In genomic region chr1:191224302-191224980, GRCm38 (mm10) we compare ENCODE assay signal across 8 mouse cellular contexts. TPM values are rescaled to one million over a fixed set of nuclear protein-coding genes. Genes with fewer than 3 reads are reported as not detected.
DNase-seq lines count a peak whose midpoint lies in the region; ATAC-seq and TF ChIP-seq lines count a peak whose summit lies in the region.

No protein-coding gene starts in this region.

- H3K9ac ChIP-seq in heart, embryonic 11.5 days (ENCODE audit: low read depth, low read length): peak overlapping the region; percentile 90
- H3K9ac ChIP-seq in kidney, embryonic 16.5 days (replicated peaks; ENCODE audit: low read length): peak overlapping the region; percentile 87
- H3K9ac ChIP-seq in liver, adult 2 months (ENCODE audit: low read depth, low read length): peak overlapping the region; percentile 78

- WGBS in heart, embryonic 11.5 days (ENCODE audit: insufficient replicate concordance): under 1% methylated on average over 57 of the region's 57 CpGs
- WGBS in kidney, embryonic 16.5 days: under 1% methylated on average over 57 of the region's 57 CpGs
- under 1% methylated on average over 57 of the region's 57 CpGs for WGBS in liver, adult 2 months

- no peaks in the 10 kb centered on the region for H3K9me3 ChIP-seq in heart, embryonic 11.5 days (replicated peaks; ENCODE audit: control insufficient read depth, low read length)
- no peaks in the 10 kb centered on the region for H3K9me3 ChIP-seq in kidney, embryonic 16.5 days (ENCODE audit: low read length)

- peak overlapping the region; percentile 97 for H3K4me2 ChIP-seq in heart, embryonic 11.5 days
- H3K4me2 ChIP-seq in kidney, embryonic 16.5 days (replicated peaks; ENCODE audit: low read depth, low read length): peak overlapping the region; percentile 97
- H3K4me2 ChIP-seq in myocyte (ENCODE audit: low read depth): peak overlapping the region; percentile 87

- peaks cover 53% of the 10 kb centered on the region for H3K4me1 ChIP-seq in bone marrow macrophage, adult 2 months (ENCODE audit: control insufficient read depth, insufficient read depth, low read length)
- H3K4me1 ChIP-seq in embryonic fibroblast, embryonic 13.5 days (ENCODE audit: control insufficient read depth, insufficient read depth, low read length): peaks cover 2% of the 10 kb centered on the region; the same call in 1 of the 2 replicates
- peaks cover 10% of the 10 kb centered on the region; the same call in 1 of the 2 replicates for H3K4me1 ChIP-seq in heart, embryonic 11.5 days (ENCODE audit: control insufficient read depth, insufficient read depth, low read length)
- H3K4me1 ChIP-seq in kidney, embryonic 16.5 days (ENCODE audit: insufficient read depth, low read length): peaks cover 13% of the 10 kb centered on the region
- H3K4me1 ChIP-seq in liver, adult 2 months (ENCODE audit: control insufficient read depth, insufficient read depth, low read length): peaks cover 9% of the 10 kb centered on the region

- no peaks in the 10 kb centered on the region for H3K79me2 ChIP-seq in liver, adult 2 months (ENCODE audit: control insufficient read depth, insufficient read depth, low read length)
- H3K79me2 ChIP-seq in myocyte (ENCODE audit: control insufficient read depth, insufficient read depth): peaks cover 12% of the 10 kb centered on the region

- no peak for TF ChIP-seq CTCF in bone marrow macrophage, adult 2 months (IDR thresholded peaks at IDR 0.05; ENCODE audit: low read depth, low read length)
- TF ChIP-seq CTCF in embryonic fibroblast, embryonic 13.5 days (IDR thresholded peaks at IDR 0.05; ENCODE audit: borderline replicate concordance, insufficient read depth, low read length): no peak
- TF ChIP-seq CTCF in liver, adult 2 months (IDR thresholded peaks at IDR 0.05; ENCODE audit: low read depth, low read length): no peak

- peak overlapping the region; percentile 56 for H3ac ChIP-seq in myocyte (ENCODE audit: control insufficient read depth, insufficient read length)

- H3K36me3 ChIP-seq in heart, embryonic 11.5 days (ENCODE audit: control insufficient read depth, insufficient read depth, low read length): no peaks in the 10 kb centered on the region
- H3K36me3 ChIP-seq in kidney, embryonic 16.5 days (ENCODE audit: insufficient read depth, low read length): no peaks in the 10 kb centered on the region
- H3K36me3 ChIP-seq in liver, adult 2 months (ENCODE audit: control insufficient read depth, insufficient read depth, low read length): no peaks in the 10 kb centered on the region
- no peaks in the 10 kb centered on the region for H3K36me3 ChIP-seq in myocyte (ENCODE audit: control insufficient read depth, insufficient read depth)
- H3K36me3 ChIP-seq in splenic B cell, adult 2 months (ENCODE audit: control insufficient read depth, insufficient read depth, low read length, poor library complexity, severe bottlenecking): no peaks in the 10 kb centered on the region

- TF ChIP-seq POLR2A in bone marrow macrophage, adult 2 months (IDR thresholded peaks at IDR 0.05; ENCODE audit: borderline replicate concordance, low read depth, low read length): 0 out of 2 replicates have a peak, but pooled peaks have one; percentile 38
- peak; percentile 75; the same call in 1 of the 2 replicates for TF ChIP-seq POLR2A in embryonic fibroblast, embryonic 13.5 days (IDR thresholded peaks at IDR 0.05; ENCODE audit: low read depth, low read length)
- peak; percentile 44; the same call in 1 of the 2 replicates for TF ChIP-seq POLR2A in liver, adult 2 months (IDR thresholded peaks at IDR 0.05; ENCODE audit: extremely low read depth, insufficient read depth, low read length)
- TF ChIP-seq POLR2A in myocyte (IDR thresholded peaks at IDR 0.05; ENCODE audit: insufficient read length, low read depth): peak; percentile 78

- peak; percentile 97 for DNase-seq in A20 (ENCODE audit: low read depth, low spot score)
- DNase-seq in liver, adult 2 months (ENCODE audit: extremely low read depth, low read depth, low spot score): peak; percentile 80
- DNase-seq in splenic B cell, adult 2 months (ENCODE audit: low read depth, low spot score): peak; percentile 98

- H3K27ac ChIP-seq in bone marrow macrophage, adult 2 months (ENCODE audit: insufficient read depth, low read depth, low read length): peak overlapping the region; percentile 98
- H3K27ac ChIP-seq in embryonic fibroblast, embryonic 13.5 days (ENCODE audit: insufficient read depth, low read length): peak overlapping the region; percentile 21
- H3K27ac ChIP-seq in heart, embryonic 11.5 days (ENCODE audit: low read depth, low read length): peak overlapping the region; percentile 83
- peak overlapping the region; percentile 77 for H3K27ac ChIP-seq in kidney, embryonic 16.5 days (ENCODE audit: low read length)
- peak overlapping the region; percentile 84 for H3K27ac ChIP-seq in liver, adult 2 months (replicated peaks; ENCODE audit: insufficient read depth, low read depth, low read length)

- ATAC-seq in heart, embryonic 11.5 days (replicated peaks; ENCODE audit: insufficient number of reproducible peaks, low FRiP score, low TSS enrichment): peak; percentile 83
- peak; percentile 85 for ATAC-seq in kidney, embryonic 16.5 days (ENCODE audit: low FRiP score, low TSS enrichment)

- H3K27me3 ChIP-seq in heart, embryonic 11.5 days (ENCODE audit: control insufficient read depth, insufficient read depth, low read length): no peaks in the 10 kb centered on the region
- H3K27me3 ChIP-seq in kidney, embryonic 16.5 days (ENCODE audit: insufficient read depth, low read length): no peaks in the 10 kb centered on the region
- H3K27me3 ChIP-seq in liver, adult 2 months (ENCODE audit: control insufficient read depth, insufficient read depth, low read length): no peaks in the 10 kb centered on the region
- H3K27me3 ChIP-seq in myocyte (ENCODE audit: control insufficient read depth, insufficient read depth, insufficient read length): no peaks in the 10 kb centered on the region
- H3K27me3 ChIP-seq in splenic B cell, adult 2 months (ENCODE audit: control insufficient read depth, insufficient read depth, low read length, poor library complexity, severe bottlenecking): no peaks in the 10 kb centered on the region

- H3K4me3 ChIP-seq in bone marrow macrophage, adult 2 months (ENCODE audit: insufficient read depth, low read length): peak overlapping the region; percentile 70
- H3K4me3 ChIP-seq in embryonic fibroblast, embryonic 13.5 days (ENCODE audit: insufficient read depth, low read length): peak overlapping the region; percentile 74
- peak overlapping the region; percentile 75 for H3K4me3 ChIP-seq in heart, embryonic 11.5 days (ENCODE audit: low read depth, low read length)
- peak overlapping the region; percentile 85 for H3K4me3 ChIP-seq in kidney, embryonic 16.5 days (ENCODE audit: low read length)
- H3K4me3 ChIP-seq in liver, adult 2 months (ENCODE audit: insufficient read depth, low read depth, low read length): peak overlapping the region; percentile 69
- peak overlapping the region; percentile 89 for H3K4me3 ChIP-seq in myocyte

TF ChIP-seq in myocyte, 11 proteins besides CTCF, POLR2A, EP300 and RAD21:
- TF ChIP-seq E2F4 (IDR thresholded peaks at IDR 0.05; ENCODE audit: insufficient read depth) (no peak), TCF12 (IDR thresholded peaks at IDR 0.05; ENCODE audit: insufficient read depth, poor library complexity, severe bottlenecking) (no peak), USF1 (IDR thresholded peaks at IDR 0.05; ENCODE audit: low read depth) (peak; percentile 66), SRF (IDR thresholded peaks at IDR 0.05; ENCODE audit: control insufficient read depth, insufficient read length, low read depth) (no peak), TCF3 (IDR thresholded peaks at IDR 0.05; ENCODE audit: insufficient read length, low read depth) (no peak), MYOD1 (IDR thresholded peaks at IDR 0.05; ENCODE audit: control insufficient read depth in 1 of 3, insufficient read length in 2 of 3, low read depth in 2 of 3) (peak in 1 of 3 experiments; percentile 18), MAX (IDR thresholded peaks at IDR 0.05; ENCODE audit: low read depth) (no peak), CEBPB (IDR thresholded peaks at IDR 0.05; ENCODE audit: insufficient read depth, poor library complexity, severe bottlenecking) (no peak), REST (IDR thresholded peaks at IDR 0.05; ENCODE audit: insufficient read depth, insufficient read length) (no peak), MYOG (IDR thresholded peaks at IDR 0.05; ENCODE audit: control insufficient read depth in 1 of 3, insufficient read depth in 1 of 3, insufficient read length in 2 of 3, low read depth in 2 of 3) (peak in 1 of 3 experiments; percentile 51), POLR2AphosphoS2 (IDR thresholded peaks at IDR 0.05; ENCODE audit: insufficient read length, low read depth) (peak; percentile 69)

RNA-seq across cellular contexts. Expression of gene Atf3, which starts 6.6 kb away (rescaled TPM):
- 103 and 107 TPM in 2 replicates for polyA plus RNA-seq in bone marrow macrophage, adult 2 months (2012; ENCODE audit: insufficient read depth, insufficient read length, missing spikeins)
- 2.6 and 6.3 TPM in 2 replicates for polyA plus RNA-seq in embryonic fibroblast, embryonic 13.5 days (2011; ENCODE audit: insufficient read length, low read depth, missing spikeins)
- polyA plus RNA-seq in heart, embryonic 11.5 days (2014; fragmentation: Nextera tagmentation; extraction: Ambion mirVana): 13.7 and 17.4 TPM in 2 replicates
- polyA plus RNA-seq in kidney, embryonic 16.5 days (2015; fragmentation: Nextera tagmentation; extraction: Ambion mirVana): 4.1 and 4.4 TPM in 2 replicates
- 0.55 and 1.1 TPM in 2 replicates for total RNA-seq in liver, adult 2 months (2014; rRNA removed)
- 0.55 and 0.81 TPM in 2 replicates for polyA plus RNA-seq in liver, adult 2 months (2012; rRNA removed)
- 59.6 TPM for polyA plus RNA-seq in myocyte (2012; fragmentation: generic; extraction: Trizol)

RNA-seq across cellular contexts. Expression of gene Fam71a, which starts 59.8 kb away (rescaled TPM):
- not detected in 2 replicates for polyA plus RNA-seq in bone marrow macrophage, adult 2 months (2012; ENCODE audit: insufficient read depth, insufficient read length, missing spikeins)
- not detected in 2 replicates for polyA plus RNA-seq in embryonic fibroblast, embryonic 13.5 days (2011; ENCODE audit: insufficient read length, low read depth, missing spikeins)
- polyA plus RNA-seq in heart, embryonic 11.5 days (2014; fragmentation: Nextera tagmentation; extraction: Ambion mirVana): not detected in 2 replicates
- not detected in 2 replicates for polyA plus RNA-seq in kidney, embryonic 16.5 days (2015; fragmentation: Nextera tagmentation; extraction: Ambion mirVana)
- not detected in 2 replicates for total RNA-seq in liver, adult 2 months (2014; rRNA removed)
- not detected in 2 replicates for polyA plus RNA-seq in liver, adult 2 months (2012; rRNA removed)
- not detected for polyA plus RNA-seq in myocyte (2012; fragmentation: generic; extraction: Trizol)

Comparison
In these comparisons a context has a peak if more than half of its experiments do, and no peak if none do; other contexts are left out.
1. Peak in every context shown above with its lines: DNase-seq, ATAC-seq, H3K4me3 ChIP-seq and H3K27ac ChIP-seq.
2. H3K27ac ChIP-seq: peak in every context shown above with its lines; median percentile 98 in bone marrow macrophage, adult 2 months; 84 in liver, adult 2 months; 83 in heart, embryonic 11.5 days; 77 in kidney, embryonic 16.5 days; 21 in embryonic fibroblast, embryonic 13.5 days.